8 mouse cellular contexts compared by ENCODE assay signal in the genomic region with DNA sequence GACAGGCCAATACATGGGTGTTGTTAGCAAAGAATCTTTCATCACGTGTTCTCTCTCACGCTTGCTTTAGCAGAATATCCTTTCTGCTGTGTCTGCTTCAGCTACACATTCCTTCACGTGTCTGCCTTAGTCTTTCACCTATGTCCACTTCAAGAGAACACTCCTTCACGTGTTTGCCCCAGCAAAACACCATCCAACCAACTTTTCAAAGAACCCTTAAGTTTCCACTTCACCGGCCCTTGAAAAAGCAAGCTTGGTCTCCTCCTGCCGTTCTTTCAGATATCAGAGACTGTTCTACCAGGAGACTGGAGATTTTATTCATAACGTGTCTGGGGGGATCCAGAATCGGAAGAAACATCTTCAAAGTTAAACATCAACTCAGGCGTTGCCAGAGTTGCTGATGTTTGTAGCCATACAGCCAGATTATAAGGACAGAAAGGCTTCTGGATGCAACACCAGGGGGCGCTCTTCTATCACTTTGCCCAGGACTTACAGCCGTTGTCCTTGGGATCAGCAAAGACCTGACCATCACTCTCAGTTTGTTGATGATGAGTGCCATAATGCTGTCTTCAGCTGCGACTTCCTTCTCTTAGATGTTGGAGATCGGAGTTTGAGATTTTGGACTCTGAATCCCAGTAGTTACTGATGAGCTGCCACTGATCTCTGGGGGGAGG. TPM values are rescaled to one million over a fixed set of nuclear protein-coding genes. Genes with fewer than 3 reads are reported as not detected.
DNase-seq lines count a peak whose midpoint lies in the region; TF ChIP-seq lines count a peak whose summit lies in the region.

No protein-coding gene starts in this region.

- TF ChIP-seq RAD21 in MEL (IDR thresholded peaks at IDR 0.05; ENCODE audit: low read depth, low read length), result peak; percentile 81

- no peak overlapping the region for H3K9ac ChIP-seq in MEL (ENCODE audit: control insufficient read depth, low read depth, low read length, poor library complexity, severe bottlenecking)

- no peak overlapping the region for H3K4me3 ChIP-seq in MEL (ENCODE audit: control insufficient read depth in 1 of 2, insufficient read depth in 1 of 2, low read depth in 2 of 2, low read length in 2 of 2)
- H3K4me3 ChIP-seq in lung, adult 2 months (replicated peaks; ENCODE audit: extremely low read depth, low read depth, low read length), result no peak overlapping the region
- H3K4me3 ChIP-seq in spleen, adult 2 months (ENCODE audit: extremely low read depth, insufficient read depth, insufficient read length), result no peak overlapping the region

- H3K27me3 ChIP-seq in MEL (ENCODE audit: control insufficient read depth in 1 of 2, insufficient read depth in 2 of 2, low read length in 2 of 2), result peaks cover 11 to 12% of the 10 kb centered on the region in 2 experiments
- H3K27me3 ChIP-seq in spleen, adult 2 months (ENCODE audit: control insufficient read depth, insufficient read depth, low read length), result 0 out of 2 replicates have a peak, but pooled peaks cover under 1% of the 10 kb centered on the region

- no peaks in the 10 kb centered on the region for H3K79me2 ChIP-seq in MEL (ENCODE audit: control insufficient read depth, insufficient read depth, low read length, poor library complexity)

- no peak for TF ChIP-seq EP300 in MEL (IDR thresholded peaks at IDR 0.05; ENCODE audit: low read depth in 1 of 2, low read length in 2 of 2)

- H3K27ac ChIP-seq in MEL (ENCODE audit: control insufficient read depth, low read depth, low read length), result no peak overlapping the region
- no peak overlapping the region for H3K27ac ChIP-seq in spleen, adult 2 months (ENCODE audit: insufficient read depth, low read length)

- no peaks in the 10 kb centered on the region for H3K36me3 ChIP-seq in MEL (ENCODE audit: control insufficient read depth in 1 of 2, insufficient read depth in 2 of 2, low read length in 2 of 2)
- no peaks in the 10 kb centered on the region for H3K36me3 ChIP-seq in spleen, adult 2 months (ENCODE audit: control insufficient read depth, insufficient read depth, low read length)

- TF ChIP-seq POLR2A in MEL (IDR thresholded peaks at IDR 0.05; ENCODE audit: control insufficient read depth in 1 of 2, insufficient read depth in 1 of 2, low read depth in 1 of 2, low read length in 2 of 2, poor library complexity in 1 of 2), result no peak
- TF ChIP-seq POLR2A in lung, adult 2 months (IDR thresholded peaks at IDR 0.05; ENCODE audit: borderline replicate concordance, extremely low read depth, low read depth, low read length), result no peak
- TF ChIP-seq POLR2A in spleen, adult 2 months (IDR thresholded peaks at IDR 0.05; ENCODE audit: low read depth, low read length), result no peak

- no peaks in the 10 kb centered on the region for H3K4me1 ChIP-seq in MEL (ENCODE audit: control insufficient read depth in 1 of 2, insufficient read depth in 2 of 2, low read length in 2 of 2)
- no peaks in the 10 kb centered on the region for H3K4me1 ChIP-seq in lung, adult 2 months (ENCODE audit: control insufficient read depth, insufficient read depth, low read length)
- no peaks in the 10 kb centered on the region for H3K4me1 ChIP-seq in spleen, adult 2 months (ENCODE audit: control insufficient read depth, insufficient read depth, insufficient read length)

- intact Hi-C loops in left cerebral cortex, postnatal 4 days (cut with DNase I), result no loop called here
- intact Hi-C loops in left cerebral cortex, postnatal 14 days (cut with DNase I), result no loop called here

- TF ChIP-seq CTCF in MEL (IDR thresholded peaks at IDR 0.05 in 2 of 3, conservative IDR thresholded peaks at IDR 0.05 in 1 of 3; ENCODE audit: control insufficient read depth in 1 of 3, insufficient read depth in 1 of 3, low read depth in 2 of 3, low read length in 3 of 3, poor library complexity in 1 of 3, severe bottlenecking in 1 of 3), result peak; percentile 79 to 95 (median 85)
- TF ChIP-seq CTCF in lung, adult 2 months (IDR thresholded peaks at IDR 0.05; ENCODE audit: insufficient read depth, low read length), result peak; percentile 70
- peak; percentile 74; the same call in 1 of the 2 replicates for TF ChIP-seq CTCF in spleen, adult 2 months (IDR thresholded peaks at IDR 0.05; ENCODE audit: extremely low read depth, insufficient read depth, insufficient read length, insufficient replicate concordance)

- WGBS in lung, adult 2 months, result 22% methylated on average over 13 of the region's 13 CpGs
- WGBS in spleen, adult 2 months, result 36% methylated on average over 13 of the region's 13 CpGs

- peak; percentile 63 for DNase-seq in left cerebral cortex, postnatal 4 days
- no peak for DNase-seq in left cerebral cortex, postnatal 14 days (ENCODE audit: low spot score in 2 of 2)
- peak; percentile 76 for DNase-seq in MEL (ENCODE audit: low read depth, low spot score)
- DNase-seq in brain, adult 2 months (ENCODE audit: low read depth, low spot score), result peak; percentile 85
- DNase-seq in gastrocnemius, postnatal 10 days, result peak; percentile 62
- peak; percentile 49 for DNase-seq in lung, adult 2 months
- peak; percentile 45 to 51 for DNase-seq in spleen, adult 2 months (ENCODE audit: low read depth in 1 of 2, low spot score in 2 of 2)
- DNase-seq in left cerebral cortex, adult 9 months (ENCODE audit: low spot score in 2 of 2), result no peak

- no peaks in the 10 kb centered on the region for H3K9me3 ChIP-seq in MEL (replicated peaks; ENCODE audit: insufficient read depth, low read length)

TF ChIP-seq in MEL, 35 proteins besides CTCF, POLR2A, EP300 and RAD21:
- no peak for TF ChIP-seq MEF2A (IDR thresholded peaks at IDR 0.05; ENCODE audit: extremely low read depth, insufficient replicate concordance, low read depth, low read length, poor library complexity, severe bottlenecking)
- TF ChIP-seq TCF12 (IDR thresholded peaks at IDR 0.05; ENCODE audit: low read depth, low read length), result no peak
- TF ChIP-seq ZC3H11A (IDR thresholded peaks at IDR 0.05; ENCODE audit: low read depth, low read length), result peak; percentile 76
- peak; percentile 97 for TF ChIP-seq SMC3 (IDR thresholded peaks at IDR 0.05; ENCODE audit: low read depth, low read length)
- TF ChIP-seq MYC (IDR thresholded peaks at IDR 0.05; ENCODE audit: low read depth, low read length), result no peak
- TF ChIP-seq JUND (IDR thresholded peaks at IDR 0.05; ENCODE audit: low read depth, low read length), result no peak
TF ChIP-seq in MEL: peak in this region for 2.

RNA-seq across cellular contexts. Expression of gene Mrgbp, which starts 14.7 kb away (rescaled TPM):
- 10 to 100 TPM; 25.9 to 28.9 TPM for total RNA-seq in left cerebral cortex, postnatal 4 days (2021)
- 10 to 100 TPM; 15.9 to 20.9 TPM for total RNA-seq in left cerebral cortex, postnatal 14 days (2021)
- 40.3 and 44.9 TPM in 2 replicates for total RNA-seq in MEL (2012; rRNA removed)
- 10 to 100 TPM in 1 of 2 experiments, not detected in 1; 54.5 TPM for polyA plus RNA-seq in MEL (2012; ENCODE audit: insufficient read depth in 1 of 2, insufficient read length in 2 of 2, low read depth in 1 of 2, low replicate concordance in 2 of 2, missing spikeins in 1 of 2)
- total RNA-seq in gastrocnemius, postnatal 10 days (2021), result 10 to 100 TPM in 1 of 2 experiments, 1 to 10 TPM in 1; 7.5 to 10.4 TPM
- polyA plus RNA-seq in lung, adult 2 months (2012; rRNA removed), result 25.4 and 27.6 TPM in 2 replicates
- 30.8 and 41.2 TPM in 2 replicates for polyA plus RNA-seq in spleen, adult 2 months (2012; rRNA removed)

RNA-seq across cellular contexts. Expression of gene Ogfr, which starts 22.7 kb away (rescaled TPM):
- total RNA-seq in left cerebral cortex, postnatal 4 days (2021), result 10 to 100 TPM; 76.3 to 79.2 TPM
- 10 to 100 TPM; 61.5 to 62.9 TPM for total RNA-seq in left cerebral cortex, postnatal 14 days (2021)
- 29.3 and 38.6 TPM in 2 replicates for total RNA-seq in MEL (2012; rRNA removed)
- polyA plus RNA-seq in MEL (2012; ENCODE audit: insufficient read depth in 1 of 2, insufficient read length in 2 of 2, low read depth in 1 of 2, low replicate concordance in 2 of 2, missing spikeins in 1 of 2), result 10 to 100 TPM in 1 of 2 experiments, not detected in 1; 44.7 TPM
- total RNA-seq in gastrocnemius, postnatal 10 days (2021), result 10 to 100 TPM; 27.9 to 32.2 TPM
- polyA plus RNA-seq in lung, adult 2 months (2012; rRNA removed), result 36.2 and 37.7 TPM in 2 replicates
- polyA plus RNA-seq in spleen, adult 2 months (2012; rRNA removed), result 39.0 and 43.8 TPM in 2 replicates

RNA-seq across cellular contexts. Expression of gene Col9a3, which starts 31.2 kb away (rescaled TPM):
- 10 to 100 TPM; 22.5 to 22.6 TPM for total RNA-seq in left cerebral cortex, postnatal 4 days (2021)
- total RNA-seq in left cerebral cortex, postnatal 14 days (2021), result 10 to 100 TPM; 23.2 to 31.7 TPM
- total RNA-seq in MEL (2012; rRNA removed), result 0.10 and 0.15 TPM in 2 replicates
- polyA plus RNA-seq in MEL (2012; ENCODE audit: insufficient read depth in 1 of 2, insufficient read length in 2 of 2, low read depth in 1 of 2, low replicate concordance in 2 of 2, missing spikeins in 1 of 2), result under 1 TPM in 1 of 2 experiments, not detected in 1; 0.56 TPM
- total RNA-seq in gastrocnemius, postnatal 10 days (2021), result 1 to 10 TPM; 1.0 to 1.4 TPM
- 1.6 TPM in 2 replicates for polyA plus RNA-seq in lung, adult 2 months (2012; rRNA removed)
- 1.9 and 2.3 TPM in 2 replicates for polyA plus RNA-seq in spleen, adult 2 months (2012; rRNA removed)

Comparison
In these comparisons a context has a peak if more than half of its experiments do, and no peak if none do; other contexts are left out.
1. DNase-seq: peak in left cerebral cortex, postnatal 4 days (single experiment), MEL (single experiment), brain, adult 2 months (single experiment), gastrocnemius, postnatal 10 days (single experiment), lung, adult 2 months (single experiment) and spleen, adult 2 months (2 of 2); none in left cerebral cortex, postnatal 14 days (0 of 2) and left cerebral cortex, adult 9 months (0 of 2).
2. RNA of gene Col9a3, which starts 31.2 kb away (total RNA-seq): 23.2 to 31.7 TPM in left cerebral cortex, postnatal 14 days and 22.5 to 22.6 TPM in left cerebral cortex, postnatal 4 days; 1.0 to 1.4 TPM in gastrocnemius, postnatal 10 days and 0.10 to 0.15 TPM in MEL; every median in the first group is over 4 times any median in the second.
3. Peak in every context shown above with its lines, with median percentiles within 50 percentile points of each other: CTCF ChIP-seq.